Mouse (Mus musculus) heart, embryonic 12.5 days (tissue): Measurements from ENCODE around the gene Hist1h3f. TPM values are rescaled to one million over a fixed set of nuclear protein-coding genes. Genes with fewer than 3 reads are reported as not detected.
"Not testable (repeated sequence)": the region's sequence is repeated elsewhere in the genome, so short reads cannot be mapped to it uniquely, and the experiment has no call there.

Experiments
- ATAC-seq: fragments of 200-750 bp; cut with Nextera tagmentation; 2 replicates; pipeline ENCODE4 v1.8.0; 2017; ENCODE audit warnings: moderate TSS enrichment, moderate library complexity; ENCODE audit not compliant: insufficient number of reproducible peaks, low FRiP score
- H3K27ac ChIP-seq: fragments of 300-500 bp; sonication (generic); 2 replicates; pipeline ENCODE4 v1.5.1; 2016; ENCODE audit warnings: mild to moderate bottlenecking, moderate library complexity; ENCODE audit not compliant: poor library complexity, severe bottlenecking
- H3K27me3 ChIP-seq: fragments of 300-500 bp; sonication (generic); replicated peaks from 2 replicates; pipeline ENCODE4 v1.6.1; 2016; ENCODE audit warnings: mild to moderate bottlenecking, moderate library complexity
- H3K36me3 ChIP-seq: fragments of 300-500 bp; sonication (generic); 2 replicates; pipeline ENCODE4 v1.6.1; 2016; ENCODE audit warnings: mild to moderate bottlenecking, moderate library complexity
- H3K4me1 ChIP-seq: fragments of 300-500 bp; sonication (generic); replicated peaks from 2 replicates; pipeline ENCODE4 v1.6.1; 2016; ENCODE audit warnings: mild to moderate bottlenecking
- H3K4me2 ChIP-seq: fragments of 300-500 bp; sonication (generic); 2 replicates; pipeline ENCODE4 v1.6.1; 2016; ENCODE audit warnings: mild to moderate bottlenecking, moderate library complexity
- H3K4me3 ChIP-seq: fragments of 300-500 bp; sonication (generic); 2 replicates; pipeline ENCODE4 v1.5.1; 2016; ENCODE audit warnings: mild to moderate bottlenecking
- H3K9ac ChIP-seq: fragments of 300-500 bp; sonication (generic); 2 replicates; pipeline ENCODE4 v1.6.1; 2016; ENCODE audit warnings: mild to moderate bottlenecking, moderate library complexity
- H3K9me3 ChIP-seq: fragments of 300-500 bp; sonication (generic); replicated peaks from 2 replicates; pipeline ENCODE4 v1.6.1; 2016; ENCODE audit warnings: mild to moderate bottlenecking, moderate library complexity
- WGBS: fragments of 180-500 bp; shearing (Covaris S2); methylation state at CpG from one replicate; pipeline ENCODE4 v1.1.7; 2016; 5-methylcytosine and 5-hydroxymethylcytosine counted together
- polyA plus RNA-seq: library from polyadenylated mRNA; unstranded; fragments of >200 nt; fragmentation: Nextera tagmentation; extraction: Ambion mirVana; gene quantifications from 2 replicates; pipeline ENCODE4 v1.2.1, GENCODE M21; 2016

Gene Hist1h3f
- polyA plus RNA-seq, 1 experiment from 2014 or later: 0.32 TPM

GRCm38 (mm10) chr13:23571022-23571503 lies 27.2 kb downstream of the Hist1h3f start, which contains the start of the genes Hist1h2ae and Hist1h2bg:
Hist1h2ae (minus strand) TSS chr13:23571220.
Hist1h2bg (plus strand) TSS chr13:23571396.
- H3K27me3 ChIP-seq: no peaks in the 10 kb centered on the region
- peak within 1 kb of the TSS; percentile 60 for H3K4me3 ChIP-seq
- H3K36me3 ChIP-seq: no peaks in the 10 kb centered on the region
- H3K9ac ChIP-seq: peak within 1 kb of the TSS; percentile 81
- H3K4me1 ChIP-seq: peaks cover 8% of the 10 kb centered on the region
- no peaks in the 10 kb centered on the region for H3K9me3 ChIP-seq
- WGBS: 0% methylated on average over 18 of the region's 18 CpGs
- peak within 1 kb of the TSS; percentile 70 for H3K4me2 ChIP-seq
- H3K27ac ChIP-seq: peak within 1 kb of the TSS; percentile 97
- ATAC-seq: peak; percentile 86

- Histone ChIP-seq H3K27ac (peak overlapping the region; percentile 94), H3K4me3 (peak overlapping the region; percentile 60), H3K9ac (peak overlapping the region; percentile 81), H3K4me2 (peak overlapping the region; percentile 68), H3K4me1 (peaks cover 12% of the 10 kb centered on the region)
- ATAC-seq, H3K9me3 ChIP-seq, H3K36me3 ChIP-seq, H3K27me3 ChIP-seq: not testable (repeated sequence)
- WGBS: under 1% methylated on average over 13 of the region's 34 CpGs
Measured at GRCm38 (mm10) chr13:23571504-23572217, 27.8 kb downstream of the Hist1h3f start.

GRCm38 (mm10) chr13:23572218-23573033 lies 28.6 kb downstream of the Hist1h3f start:
- peak overlapping the region; percentile 60 for H3K4me3 ChIP-seq
- H3K36me3 ChIP-seq: no peaks in the 10 kb centered on the region
- no peaks in the 10 kb centered on the region for H3K9me3 ChIP-seq
- no peak overlapping the region for H3K9ac ChIP-seq
- no peak for ATAC-seq
- no peaks in the 10 kb centered on the region for H3K27me3 ChIP-seq
- peaks cover 19% of the 10 kb centered on the region for H3K4me1 ChIP-seq
- peak overlapping the region; percentile 68 for H3K4me2 ChIP-seq
- peak overlapping the region; percentile 94 for H3K27ac ChIP-seq
- 47% methylated on average over 2 of the region's 2 CpGs for WGBS

GRCm38 (mm10) chr13:23573034-23573897 lies 29.4 kb downstream of the Hist1h3f start:
- H3K4me2 ChIP-seq: peak overlapping the region; percentile 68
- WGBS: 15% methylated on average over 20 of the region's 20 CpGs
- H3K36me3 ChIP-seq, ATAC-seq, H3K27me3 ChIP-seq, H3K9me3 ChIP-seq: not testable (repeated sequence)
- peak overlapping the region; percentile 73 for H3K9ac ChIP-seq
- H3K4me1 ChIP-seq: peaks cover 19% of the 10 kb centered on the region
- peak overlapping the region; percentile 38 for H3K4me3 ChIP-seq
- H3K27ac ChIP-seq: peak overlapping the region; percentile 88

- not testable (repeated sequence) for H3K36me3 ChIP-seq, H3K9me3 ChIP-seq, H3K27me3 ChIP-seq
- peak; percentile 90 for ATAC-seq
- H3K4me1 ChIP-seq: peaks cover 19% of the 10 kb centered on the region
- WGBS: under 1% methylated on average over 42 of the region's 42 CpGs
- peak within 1 kb of the TSS; percentile 68 for H3K4me2 ChIP-seq
- peak within 1 kb of the TSS; percentile 73 for H3K9ac ChIP-seq
- H3K4me3 ChIP-seq: peak within 1 kb of the TSS; percentile 38
- peak within 1 kb of the TSS; percentile 88 for H3K27ac ChIP-seq
Measured at GRCm38 (mm10) chr13:23573898-23574524, 30.2 kb downstream of the Hist1h3f start, which contains the start of the genes Hist1h2bf and Hist1h2ad. Hist1h2bf (minus strand) TSS chr13:23574196. Hist1h2ad (plus strand) TSS chr13:23574381.

- peak overlapping the region; percentile 38 for H3K4me3 ChIP-seq
- WGBS: 1% methylated on average over 10 of the region's 39 CpGs
- H3K36me3 ChIP-seq, H3K9me3 ChIP-seq, H3K27me3 ChIP-seq, ATAC-seq, H3K9ac ChIP-seq: not testable (repeated sequence)
- peaks cover 19% of the 10 kb centered on the region for H3K4me1 ChIP-seq
- H3K27ac ChIP-seq: peak overlapping the region; percentile 88
- peak overlapping the region; percentile 68 for H3K4me2 ChIP-seq
Measured at GRCm38 (mm10) chr13:23574546-23575170, 30.8 kb downstream of the Hist1h3f start.

GRCm38 (mm10) chr13:23575271-23575851 lies 31.5 kb downstream of the Hist1h3f start, which contains the start of gene Hist1h3d:
Hist1h3d (plus strand) TSS chr13:23575763.
- peak within 1 kb of the TSS; percentile 85 for H3K4me2 ChIP-seq
- peaks cover 17% of the 10 kb centered on the region for H3K4me1 ChIP-seq
- WGBS: under 1% methylated on average over 18 of the region's 18 CpGs
- no peaks in the 10 kb centered on the region for H3K36me3 ChIP-seq
- H3K9me3 ChIP-seq: no peaks in the 10 kb centered on the region
- H3K4me3 ChIP-seq: peak within 1 kb of the TSS; percentile 57
- H3K27ac ChIP-seq: peak within 1 kb of the TSS; percentile 83
- H3K27me3 ChIP-seq: no peaks in the 10 kb centered on the region
- ATAC-seq: peak; percentile 72
- peak within 1 kb of the TSS; percentile 89 for H3K9ac ChIP-seq

- peak overlapping the region; percentile 82 for H3K27ac ChIP-seq
Measured at GRCm38 (mm10) chr13:23575864-23576313, 32.0 kb downstream of the Hist1h3f start.

GRCm38 (mm10) chr13:23576351-23576881 lies 32.6 kb downstream of the Hist1h3f start:
- peak overlapping the region; percentile 57 for H3K4me3 ChIP-seq
- H3K27me3 ChIP-seq: no peaks in the 10 kb centered on the region
- H3K4me1 ChIP-seq: peaks cover 17% of the 10 kb centered on the region
- peak overlapping the region; percentile 89 for H3K9ac ChIP-seq
- peak overlapping the region; percentile 82 for H3K27ac ChIP-seq
- peak overlapping the region; percentile 85 for H3K4me2 ChIP-seq
- no peak for ATAC-seq
- H3K36me3 ChIP-seq: no peaks in the 10 kb centered on the region
- H3K9me3 ChIP-seq: no peaks in the 10 kb centered on the region
- 15% methylated on average over 7 of the region's 7 CpGs for WGBS

More at GRCm38 (mm10) chr13:23575864-23576313, 32.0 kb downstream of the Hist1h3f start:
- H3K27me3 ChIP-seq, H3K9me3 ChIP-seq, H3K36me3 ChIP-seq, ATAC-seq: not testable (repeated sequence)
- WGBS: under 1% methylated on average over 19 of the region's 40 CpGs
- Histone ChIP-seq H3K4me2 (peak overlapping the region; percentile 85), H3K4me1 (peaks cover 17% of the 10 kb centered on the region), H3K4me3 (peak overlapping the region; percentile 57), H3K9ac (peak overlapping the region; percentile 89)
